Mouse (Mus musculus) ES-E14 (cell line): ENCODE measurements around the gene Dmac2.

Experiments
- HCFC1 ChIP-seq: IDR thresholded peaks from 2 replicates; pipeline ENCODE4 v1.6.1; 2012; ENCODE audit warnings: low read length, inconsistent platforms, borderline replicate concordance; ENCODE audit not compliant: insufficient read depth
- ZNF384 ChIP-seq: IDR thresholded peaks from 2 replicates; pipeline ENCODE4 v1.6.1; 2012; ENCODE audit warnings: low read depth, low read length, inconsistent platforms

GRCm38 (mm10) chr7:25611501-25611900 lies 7.7 kb upstream of the Dmac2 start:
- TF ChIP-seq HCFC1 (no peak), ZNF384 (no peak)
